Mouse (Mus musculus) ES-E14 (cell line): ENCODE results near the gene Tax1bp3. TPM values are rescaled to one million over a fixed set of nuclear protein-coding genes. Genes with fewer than 3 reads are reported as not detected.

Experiments
- DNase-seq: peaks from one replicate; pipeline ENCODE4 v3.0.0-alpha.2; 2013; ENCODE audit warnings: low read depth, low spot score
- H3K27ac ChIP-seq: 2 replicates; pipeline ENCODE4 v1.5.1; 2012; ENCODE audit warnings: low read depth, mild to moderate bottlenecking, low read length, moderate library complexity, mixed read lengths; ENCODE audit not compliant: poor library complexity, insufficient read depth, severe bottlenecking
- H3K36me3 ChIP-seq: 2 replicates; pipeline ENCODE4 v1.6.1; 2012; ENCODE audit warnings: mild to moderate bottlenecking, low read length, moderate library complexity, mixed read lengths; ENCODE audit not compliant: control insufficient read depth, poor library complexity, insufficient read depth, severe bottlenecking
- H3K4me1 ChIP-seq, 2 experiments: fragments of 150-350 bp in 1 of 2; sonication (generic) in 1 of 2; 2 replicates each; pipeline ENCODE4 v1.6.1; 2012; ENCODE audit warnings: low read length in 2 of 2, mild to moderate bottlenecking in 1 of 2, mixed read lengths in 1 of 2; ENCODE audit not compliant: control insufficient read depth in 2 of 2, insufficient read depth in 2 of 2, poor library complexity in 1 of 2
- H3K4me3 ChIP-seq, 2 experiments: fragments of 150-350 bp in 1 of 2; sonication (generic) in 1 of 2; 2 replicates each; pipeline ENCODE4 v1.5.1; 2012; ENCODE audit warnings: low read length in 2 of 2, low read depth in 1 of 2, mild to moderate bottlenecking in 1 of 2, mixed read lengths in 1 of 2; ENCODE audit not compliant: insufficient read depth in 1 of 2, poor library complexity in 1 of 2, severe bottlenecking in 1 of 2
- H3K9ac ChIP-seq: 2 replicates; pipeline ENCODE4 v1.6.1; 2012; ENCODE audit warnings: low read depth, mild to moderate bottlenecking, low read length, mixed read lengths; ENCODE audit not compliant: poor library complexity, insufficient read depth, severe bottlenecking
- H3K9me3 ChIP-seq: fragments of 150-350 bp; sonication (generic); 2 replicates; pipeline ENCODE4 v1.6.1; 2012; ENCODE audit warnings: low read depth, mild to moderate bottlenecking, low read length; ENCODE audit not compliant: control insufficient read depth, insufficient read depth
- CHD2 ChIP-seq: IDR thresholded peaks from 2 replicates; pipeline ENCODE4 v1.6.1; 2014; ENCODE audit warnings: mild to moderate bottlenecking, low read depth, low read length, inconsistent platforms
- HCFC1 ChIP-seq: IDR thresholded peaks from 2 replicates; pipeline ENCODE4 v1.6.1; 2012; ENCODE audit warnings: low read length, inconsistent platforms, borderline replicate concordance; ENCODE audit not compliant: insufficient read depth
- MAFK ChIP-seq: IDR thresholded peaks from 2 replicates; pipeline ENCODE4 v1.6.1; 2014; ENCODE audit warnings: mild to moderate bottlenecking, low read depth, low read length, inconsistent platforms; ENCODE audit not compliant: insufficient read depth
- ZC3H11A ChIP-seq: IDR thresholded peaks from 2 replicates; pipeline ENCODE4 v1.6.1; 2012; ENCODE audit warnings: low read depth, mild to moderate bottlenecking, inconsistent platforms, low read length, borderline replicate concordance
- ZNF384 ChIP-seq: IDR thresholded peaks from 2 replicates; pipeline ENCODE4 v1.6.1; 2012; ENCODE audit warnings: low read depth, low read length, inconsistent platforms
- in situ Hi-C, 2 experiments: fragments of 600-800 bp; cut with MboI; formaldehyde crosslinking; loops; one replicate each; pipeline ENCODE4 v1.15.1; 2025; ENCODE audit warnings: low sequenced_read_pairs in 2 of 2, inconsistent platforms in 1 of 2; ENCODE audit not compliant: unreplicated experiment in 2 of 2
- total RNA-seq: library from RNA; depleted of rRNA; stranded (reverse); fragments of 300-350 nt; gene quantifications from 2 replicates; pipeline ENCODE4 v1.2.3, GENCODE M21; 2012

The Tax1bp3 gene
- total RNA-seq, 1 experiment, result 55.0 TPM

DNA sequence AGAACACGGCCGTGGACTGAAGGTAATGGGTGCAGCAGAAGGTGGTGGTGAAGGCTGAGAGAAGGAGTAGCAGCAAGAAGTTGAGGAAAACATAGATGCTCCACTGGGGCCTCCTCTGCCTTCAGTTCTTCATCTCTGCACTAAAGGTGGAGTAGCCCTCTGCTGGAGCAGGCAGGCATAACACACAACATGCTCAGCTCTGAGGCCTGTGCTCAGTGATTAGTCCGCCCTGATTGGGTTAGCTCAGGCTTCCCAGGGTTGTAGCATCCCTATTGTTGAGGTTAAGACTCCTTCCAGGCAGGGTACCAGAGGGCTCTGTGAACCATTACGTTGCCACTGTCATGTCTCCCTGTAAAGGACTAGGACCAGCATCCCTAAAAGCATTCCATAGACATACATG, 7.7 kb upstream of the Tax1bp3 start:
- Histone ChIP-seq H3K27ac (no peak overlapping the region), H3K36me3 (peaks cover 6% of the 10 kb centered on the region), H3K9ac (no peak overlapping the region), H3K4me1 (peaks cover 0 to 3% of the 10 kb centered on the region in 2 experiments; a peak in 3 of 4 replicates), H3K4me3 (no peak overlapping the region), H3K9me3 (no peaks in the 10 kb centered on the region)
- no peak for TF ChIP-seq MAFK
- 0 out of 2 replicates have a peak, but pooled peaks have one; percentile 42 for TF ChIP-seq ZC3H11A
- 0 out of 2 replicates have a peak, but pooled peaks have one; percentile 27 for TF ChIP-seq HCFC1
- TF ChIP-seq ZNF384, result no peak
- in situ Hi-C loops, result no loop called here
- peak; percentile 78 for DNase-seq

DNA sequence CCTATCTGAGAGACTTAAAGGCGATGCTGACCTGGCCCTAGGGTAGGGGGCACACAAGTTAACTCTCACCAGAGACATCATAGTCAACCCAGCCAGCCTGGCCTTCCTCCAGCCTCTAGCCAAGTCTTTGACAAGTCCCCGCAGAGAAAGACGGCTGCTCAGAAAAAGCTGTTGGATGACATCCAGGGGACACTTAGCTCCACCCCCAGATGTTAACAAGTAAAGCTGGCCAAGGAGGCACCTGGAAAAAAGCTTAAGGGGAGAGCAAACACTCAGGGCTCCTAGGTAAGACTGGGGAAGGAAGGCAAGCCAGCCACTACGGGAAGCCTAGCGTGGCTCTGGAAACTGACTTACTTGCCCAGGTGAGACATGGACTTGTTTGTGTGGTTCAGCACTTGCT, 4.7 kb upstream of the Tax1bp3 start:
- DNase-seq, result no peak
- no peak overlapping the region for H3K27ac ChIP-seq
- in situ Hi-C loops, result no loop called here
- TF ChIP-seq MAFK, result no peak
- no peak for TF ChIP-seq HCFC1
- TF ChIP-seq ZC3H11A, result no peak
- TF ChIP-seq CHD2, result no peak
- no peak for TF ChIP-seq ZNF384
- H3K36me3 ChIP-seq, result peaks cover 8% of the 10 kb centered on the region
- H3K9me3 ChIP-seq, result no peaks in the 10 kb centered on the region
- peaks cover 3 to 5% of the 10 kb centered on the region in 2 experiments for H3K4me1 ChIP-seq
- H3K4me3 ChIP-seq, result no peak overlapping the region
- H3K9ac ChIP-seq, result no peak overlapping the region

DNA sequence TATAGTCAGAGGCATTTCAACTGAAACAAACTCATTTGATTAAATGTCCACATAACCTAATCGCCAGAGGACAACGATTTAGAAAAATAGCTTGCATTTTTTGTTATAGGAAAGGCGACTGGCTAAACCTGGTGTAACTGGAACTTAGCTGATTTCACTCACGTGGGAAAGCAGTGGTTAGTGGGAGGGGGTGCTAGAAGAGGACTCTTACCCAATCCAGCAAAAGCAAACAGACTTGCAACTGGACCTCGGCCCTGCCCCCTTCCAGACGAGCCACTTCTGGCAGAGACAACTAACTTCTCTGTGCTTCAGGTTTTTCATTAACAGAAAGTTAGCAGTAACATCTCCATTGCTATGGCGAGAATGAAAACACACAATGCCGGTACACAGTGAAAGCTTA, 1.3 kb upstream of the Tax1bp3 start:
- Histone ChIP-seq H3K9ac (peak overlapping the region; percentile 91; the same call in 1 of the 2 replicates), H3K4me1 (peaks cover 0 to 5% of the 10 kb centered on the region in 2 experiments; a peak in 2 of 4 replicates), H3K36me3 (peaks cover 8% of the 10 kb centered on the region), H3K9me3 (no peaks in the 10 kb centered on the region), H3K4me3 (peak overlapping the region; percentile 97 to 100), H3K27ac (no peak overlapping the region)
- no peak for DNase-seq
- in situ Hi-C loops, result no loop called here
- TF ChIP-seq ZNF384, result no peak
- TF ChIP-seq MAFK, result no peak
- no peak for TF ChIP-seq CHD2
- no peak for TF ChIP-seq HCFC1

DNA sequence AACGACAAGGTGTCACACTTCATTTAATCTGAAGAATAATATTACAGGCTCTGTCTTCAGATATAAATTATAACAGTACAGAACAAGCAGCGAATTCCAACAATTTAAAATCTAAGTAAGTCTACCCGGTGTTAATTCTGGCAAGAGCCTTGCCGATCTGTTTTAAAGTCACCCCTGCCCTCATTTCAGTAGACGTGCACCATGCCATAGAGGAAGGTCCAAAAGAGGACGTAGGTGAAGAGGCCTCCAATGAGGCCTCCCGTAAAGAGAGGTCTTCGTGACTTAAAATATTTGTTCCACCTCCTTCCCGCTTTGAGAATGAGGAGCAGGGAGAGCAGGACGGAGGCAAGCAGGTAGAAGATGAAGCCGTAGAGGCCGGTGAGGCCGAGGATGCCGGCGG, 697 bp upstream of the Tax1bp3 start:
- Histone ChIP-seq H3K27ac (no peak overlapping the region), H3K4me3 (peak overlapping the region; percentile 97 to 100)

DNA sequence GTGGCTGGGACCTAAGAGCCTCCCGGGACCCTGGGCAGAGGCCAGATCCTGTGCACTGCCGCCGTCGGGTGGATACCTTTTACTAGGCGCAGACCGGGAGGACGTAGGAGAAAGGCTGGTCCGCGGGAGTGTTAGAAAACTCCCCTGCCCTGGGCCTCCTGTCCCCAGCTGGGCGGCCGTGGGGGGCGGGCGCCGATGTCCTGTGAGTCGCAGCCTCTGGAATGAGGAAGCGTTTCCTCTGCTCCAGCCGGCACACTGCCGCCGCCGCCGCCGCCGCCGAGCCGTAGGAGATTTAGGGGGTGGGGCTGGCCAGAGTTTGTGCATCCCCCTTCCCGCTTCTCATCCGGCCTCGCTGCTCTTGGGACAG, 609 bp downstream of the Tax1bp3 start:
- DNase-seq, result no peak
- in situ Hi-C loops, result no loop called here
- TF ChIP-seq HCFC1 (no peak), ZC3H11A (no peak), MAFK (no peak), ZNF384 (no peak), CHD2 (no peak)

More for the DNA sequence above, 697 bp upstream of the Tax1bp3 start:
- in situ Hi-C loops, result no loop called here
- peaks cover 5% of the 10 kb centered on the region for H3K36me3 ChIP-seq
- H3K4me1 ChIP-seq, result peaks cover 0 to 5% of the 10 kb centered on the region in 2 experiments; a peak in 2 of 4 replicates
- peak overlapping the region; percentile 91 for H3K9ac ChIP-seq
- no peaks in the 10 kb centered on the region for H3K9me3 ChIP-seq
- TF ChIP-seq HCFC1 (no peak), ZC3H11A (no peak), MAFK (no peak), CHD2 (no peak), ZNF384 (no peak)
- DNase-seq, result no peak

More for the DNA sequence above, 609 bp downstream of the Tax1bp3 start:
- Histone ChIP-seq H3K4me3 (peak overlapping the region; percentile 75 to 82), H3K9ac (peak overlapping the region; percentile 39), H3K36me3 (peaks cover 2% of the 10 kb centered on the region), H3K4me1 (peaks cover 0 to 5% of the 10 kb centered on the region in 2 experiments; a peak in 1 of 4 replicates), H3K27ac (no peak overlapping the region; the same call in 1 of the 2 replicates), H3K9me3 (no peaks in the 10 kb centered on the region)
